Mouse (Mus musculus): ENCODE results near the gene Olfr680-ps1.
"Not testable (repeated sequence)": the region's sequence is repeated elsewhere in the genome, so short reads cannot be mapped to it uniquely, and the experiment has no call there.

Olfr680-ps1 gene

DNA sequence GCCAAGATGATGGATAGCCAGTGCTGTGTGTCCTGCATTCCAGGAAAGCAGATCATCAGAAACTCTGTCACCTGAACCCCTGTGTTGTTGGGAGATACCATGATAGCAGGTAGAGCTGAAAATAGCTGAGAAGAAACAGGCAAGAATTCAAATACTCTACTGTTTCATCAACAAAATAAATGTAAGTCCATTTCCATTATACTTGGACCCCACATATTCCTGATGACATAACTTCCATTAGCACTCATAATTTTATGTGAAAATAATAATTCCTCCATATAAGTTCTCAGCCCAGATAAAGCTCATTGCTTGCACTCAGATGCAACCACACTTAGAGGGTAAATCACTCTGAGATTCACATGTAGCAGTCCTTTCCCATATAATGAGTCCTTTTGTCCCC lies at the start of gene Olfr680-ps1:
TSS of gene Olfr680-ps1 (minus strand) at position 101 of the 400 bp plus-strand sequence.
- DNase-seq (ENCODE audit: low spot score), result not testable (repeated sequence)

DNA sequence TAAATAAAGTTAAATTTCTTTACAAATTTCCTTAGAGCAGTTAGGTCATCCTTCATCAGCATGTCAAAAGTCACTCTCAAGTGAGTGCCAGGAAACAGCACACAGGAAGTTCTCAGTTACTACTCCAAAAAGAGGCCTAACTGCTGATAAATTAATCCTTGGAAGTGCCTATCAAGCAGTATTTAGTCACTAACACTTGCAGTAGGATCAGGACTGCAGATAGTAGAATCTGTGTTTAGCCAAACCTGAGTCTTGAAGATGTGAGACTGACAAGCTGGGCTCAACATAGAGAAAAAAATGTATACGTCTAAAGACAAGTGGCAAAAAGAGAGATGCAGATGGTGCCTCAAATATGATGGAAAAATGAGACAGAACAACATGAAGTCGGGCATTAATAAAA lies 48.7 kb upstream of the Olfr680-ps1 start:
- DNase-seq (ENCODE audit: low spot score), result no peak

GRCm38 (mm10) chr7:105116536-105116935 lies 23.9 kb upstream of the Olfr680-ps1 start, which contains the start of gene Olfr681:
Gene Olfr681 (plus strand): TSS chr7:105116836.
- no peak for DNase-seq (ENCODE audit: low spot score)

DNA sequence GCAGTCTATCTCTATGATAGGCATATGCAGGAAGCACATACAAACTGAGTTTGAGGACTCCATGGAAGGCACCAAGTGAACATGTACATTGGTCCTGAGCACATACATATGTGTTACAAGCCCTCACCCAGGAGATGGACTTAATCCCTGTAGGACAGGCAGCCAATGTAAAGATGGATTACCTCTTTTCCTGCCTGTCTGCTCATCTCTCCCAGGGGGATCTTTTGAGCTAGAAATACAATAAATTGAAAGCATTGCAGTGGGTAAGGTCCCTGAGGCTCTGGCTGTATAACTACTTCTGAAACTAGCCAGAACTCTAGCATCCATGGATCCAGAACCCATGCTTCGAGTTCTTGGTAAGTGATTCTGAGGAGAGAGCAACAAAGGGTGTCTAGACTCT lies 11.7 kb downstream of the Olfr680-ps1 start, which contains the start of gene Olfr679:
TSS of gene Olfr679 (plus strand) at position 301 of the 400 bp plus-strand sequence.
- no peak for DNase-seq (ENCODE audit: low spot score)

- no peak for DNase-seq (ENCODE audit: low spot score)
Observed at GRCm38 (mm10) chr7:105064175-105064574, 28.4 kb downstream of the Olfr680-ps1 start, which contains the start of gene Olfr678. Gene Olfr678 (plus strand): TSS chr7:105064475.

- no peak for DNase-seq (ENCODE audit: low spot score)
Observed at GRCm38 (mm10) chr7:105058951-105059350, 33.7 kb downstream of the Olfr680-ps1 start.
